Mouse (Mus musculus) kidney, postnatal 25 days (tissue): ENCODE data around the gene Myo1a.
A peak's percentile ranks its signal among the peaks of the same experiment; 100 is the strongest.
"Not testable (repeated sequence)": the region's sequence is repeated elsewhere in the genome, so short reads cannot be mapped to it uniquely, and the experiment has no call there.

ENCODE experiments used
- DNase-seq, 2 experiments: peaks; one replicate each; pipeline ENCODE4 v3.0.0; 2021; ENCODE audit warnings: mixed read lengths in 2 of 2

The Myo1a gene

DNA sequence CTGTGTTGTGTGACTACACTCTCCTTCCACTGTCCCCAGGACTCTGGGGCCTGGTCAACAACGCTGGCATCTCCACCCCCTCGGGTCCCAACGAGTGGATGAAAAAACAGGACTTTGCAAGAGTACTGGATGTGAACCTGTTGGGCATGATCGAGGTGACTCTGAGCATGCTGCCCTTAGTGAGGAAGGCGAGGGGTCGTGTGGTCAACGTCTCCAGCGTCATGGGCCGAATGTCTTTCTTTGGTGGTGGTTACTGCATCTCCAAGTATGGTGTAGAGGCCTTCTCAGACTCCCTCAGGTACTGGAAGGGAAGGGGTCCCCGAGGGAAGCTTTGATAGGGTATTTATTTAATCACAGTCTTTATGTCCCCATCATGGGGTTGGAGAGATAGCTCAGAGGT lies 58.0 kb downstream of the Myo1a start:
- not testable (repeated sequence) for DNase-seq

DNA sequence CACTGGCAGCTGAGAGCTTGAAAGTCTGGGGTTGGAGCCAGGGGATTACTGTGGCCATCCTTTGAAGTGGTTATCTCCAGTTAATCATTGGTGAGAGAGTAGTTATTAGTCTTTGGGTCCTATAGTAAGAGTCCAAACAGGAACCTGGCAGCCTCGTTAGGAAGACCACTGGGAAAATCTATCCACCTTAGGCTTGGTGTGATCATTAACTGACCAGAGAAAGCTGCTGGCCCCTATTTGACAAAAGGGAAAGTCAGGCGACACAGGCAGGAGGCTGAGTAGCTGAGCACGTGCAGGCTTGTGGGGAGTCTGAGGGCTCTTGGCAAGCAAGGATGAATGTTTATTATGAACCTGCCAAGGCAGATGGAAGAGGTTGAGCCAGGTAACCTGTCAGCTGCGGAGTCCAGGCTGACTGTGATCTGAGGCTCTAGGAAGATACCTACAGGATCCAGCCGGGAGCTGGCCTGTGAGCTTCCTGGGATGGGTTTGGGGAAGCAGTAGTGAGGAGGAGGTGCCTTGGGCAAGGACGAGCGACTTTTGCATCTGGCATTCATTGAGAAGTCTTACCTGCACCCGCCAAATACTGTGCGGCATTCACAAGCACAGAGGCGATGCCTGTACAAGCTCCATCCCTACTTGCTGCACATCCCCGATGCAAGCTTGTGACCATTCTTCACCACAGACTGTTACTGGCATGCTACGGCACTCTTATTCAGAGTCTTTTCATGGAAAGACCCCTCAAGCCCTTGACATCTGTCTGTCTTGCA lies 59.1 kb downstream of the Myo1a start:
- DNase-seq, result peak; percentile 62 to 90

DNA sequence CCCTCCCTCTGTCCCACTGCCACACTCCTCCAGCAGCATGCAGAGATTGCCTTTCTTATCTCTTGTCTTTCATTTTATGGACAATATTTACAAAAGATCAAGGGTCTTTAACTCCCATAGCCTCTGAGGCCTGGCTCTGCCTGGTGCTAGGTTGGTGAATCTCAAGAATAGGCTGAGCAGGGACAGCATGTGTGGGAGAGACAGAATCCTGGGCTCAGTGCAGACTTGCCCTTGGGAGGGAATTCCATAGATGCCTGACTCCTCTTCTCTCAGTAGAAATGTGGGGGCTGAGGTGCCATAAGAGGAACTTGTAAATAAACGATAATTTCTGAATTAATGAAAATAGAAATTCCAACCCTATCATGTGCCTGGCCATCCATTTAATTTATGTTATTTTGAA lies 61.6 kb downstream of the Myo1a start:
- DNase-seq, result no peak
